Mouse (Mus musculus) cerebellum, adult 18-20 months (tissue): ENCODE data around the gene Nbeal2.

ENCODE experiments used
- DNase-seq, 2 experiments: peaks; one replicate each; pipeline ENCODE4 v3.0.0; 2021

The Nbeal2 gene

DNA sequence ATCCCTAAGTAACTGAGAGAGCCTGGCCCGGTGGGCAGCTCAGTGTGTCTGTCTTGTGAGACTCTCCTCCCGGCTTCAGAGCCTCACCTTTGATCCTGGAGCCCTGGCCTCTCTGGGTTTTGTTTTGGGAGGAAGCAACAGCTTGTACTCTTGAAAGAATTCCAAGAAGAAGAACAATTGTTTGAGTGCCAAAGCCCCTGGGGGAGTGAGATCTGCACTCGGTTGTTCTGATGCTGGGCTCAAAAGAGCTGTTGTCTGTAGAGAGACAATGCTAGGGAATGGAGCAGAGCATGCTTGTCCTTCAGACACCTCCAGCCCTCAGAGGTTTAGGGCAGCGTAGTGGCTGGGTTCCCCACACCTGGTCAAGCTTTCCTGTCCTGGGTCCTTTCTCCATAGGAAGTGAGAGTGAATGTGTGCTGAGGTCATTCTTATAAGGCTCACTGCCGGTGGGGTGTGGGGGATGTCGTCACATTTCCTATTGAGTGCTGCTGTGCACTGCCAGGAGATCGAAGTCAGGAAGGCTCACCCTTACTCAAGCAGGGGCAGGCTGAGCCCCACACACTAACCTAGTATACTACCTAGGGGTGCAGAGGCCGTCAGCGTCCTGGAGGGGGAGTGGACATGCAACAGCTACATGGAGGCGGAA lies 19.3 kb upstream of the Nbeal2 start:
- DNase-seq, result peak; percentile 49 to 53

DNA sequence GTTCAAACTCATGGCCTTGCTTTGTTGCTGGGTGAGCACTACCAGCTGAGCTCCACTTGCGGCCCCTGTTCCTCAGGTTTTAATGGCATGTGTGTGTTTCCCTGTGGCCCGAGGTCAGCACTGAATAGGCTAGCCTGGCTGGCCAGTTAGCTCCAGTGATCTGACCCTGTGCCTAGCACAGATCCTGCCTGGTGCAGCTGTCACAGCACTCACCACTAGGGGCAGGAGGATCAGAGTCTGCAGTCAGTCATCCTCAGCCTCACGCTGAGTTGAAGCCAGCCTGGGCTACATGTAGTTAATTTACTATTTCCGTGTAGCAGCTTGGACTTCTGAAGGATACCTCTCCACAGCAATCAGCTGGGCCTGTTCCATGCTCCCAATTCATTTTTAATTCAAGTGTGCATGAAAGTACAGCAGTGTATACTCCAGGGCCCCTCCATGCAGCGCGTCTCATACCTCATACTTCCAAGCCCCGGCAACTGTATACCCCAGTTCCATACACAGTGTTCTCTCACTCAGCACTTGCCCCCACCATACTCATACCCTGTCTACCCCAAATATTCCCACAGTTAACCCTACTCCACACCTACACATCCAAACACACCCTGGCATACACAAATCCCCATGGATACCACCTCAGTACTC lies 18.6 kb upstream of the Nbeal2 start:
- peak; percentile 73 to 79 for DNase-seq

DNA sequence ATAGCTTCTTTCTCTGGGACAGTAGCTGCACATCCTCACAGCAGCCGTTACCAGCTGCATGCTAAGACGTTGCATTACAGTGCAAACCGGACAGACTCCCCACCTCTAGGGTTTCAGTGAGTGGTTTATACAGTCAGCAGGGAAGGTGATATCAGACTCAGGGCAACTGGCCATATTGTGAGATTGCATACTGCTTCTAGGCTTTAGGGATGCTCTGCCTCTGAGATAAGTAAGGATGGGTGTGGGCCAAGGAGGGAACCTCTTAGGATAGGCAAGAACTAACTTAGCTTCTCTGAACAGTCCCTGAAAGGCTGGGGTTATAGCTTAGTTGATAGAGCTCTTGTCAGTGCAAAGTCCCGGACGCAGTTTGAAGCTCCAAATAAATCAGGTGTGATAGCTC lies 15.8 kb upstream of the Nbeal2 start:
- DNase-seq, result no peak

DNA sequence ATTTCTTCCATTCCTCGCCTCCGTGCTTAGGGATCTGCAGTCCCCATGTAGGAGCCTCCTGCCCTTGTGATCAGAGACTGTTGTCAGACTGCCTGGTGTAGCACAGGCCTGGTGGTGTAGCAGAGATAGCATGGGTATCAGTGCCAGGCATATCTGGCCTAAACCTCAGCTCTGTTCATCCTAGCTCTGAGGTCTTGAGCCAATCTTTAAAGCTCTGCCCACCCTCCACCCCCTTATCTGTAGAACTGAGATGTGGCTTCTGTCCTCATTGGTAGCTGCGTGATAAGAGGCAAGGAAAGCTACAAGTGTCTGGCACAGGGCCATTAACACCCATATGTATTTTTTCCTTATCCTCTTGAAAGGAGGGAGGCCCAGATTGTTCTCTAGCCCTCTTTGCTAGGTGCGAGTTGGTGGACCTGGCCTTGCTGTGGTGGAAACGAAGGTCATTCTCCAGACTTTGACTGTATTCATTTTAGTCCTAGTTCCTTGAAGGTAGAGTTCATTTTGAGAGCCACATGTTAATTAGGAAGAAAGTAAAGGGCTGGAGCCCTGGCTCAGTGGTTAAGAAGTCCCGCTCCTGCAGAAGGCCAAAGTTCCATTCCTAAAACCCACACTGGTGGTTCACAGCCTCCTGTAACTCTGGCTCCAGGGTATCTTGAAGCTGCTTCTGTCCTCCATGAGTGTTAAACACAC lies 14.8 kb upstream of the Nbeal2 start:
- DNase-seq, result no peak

DNA sequence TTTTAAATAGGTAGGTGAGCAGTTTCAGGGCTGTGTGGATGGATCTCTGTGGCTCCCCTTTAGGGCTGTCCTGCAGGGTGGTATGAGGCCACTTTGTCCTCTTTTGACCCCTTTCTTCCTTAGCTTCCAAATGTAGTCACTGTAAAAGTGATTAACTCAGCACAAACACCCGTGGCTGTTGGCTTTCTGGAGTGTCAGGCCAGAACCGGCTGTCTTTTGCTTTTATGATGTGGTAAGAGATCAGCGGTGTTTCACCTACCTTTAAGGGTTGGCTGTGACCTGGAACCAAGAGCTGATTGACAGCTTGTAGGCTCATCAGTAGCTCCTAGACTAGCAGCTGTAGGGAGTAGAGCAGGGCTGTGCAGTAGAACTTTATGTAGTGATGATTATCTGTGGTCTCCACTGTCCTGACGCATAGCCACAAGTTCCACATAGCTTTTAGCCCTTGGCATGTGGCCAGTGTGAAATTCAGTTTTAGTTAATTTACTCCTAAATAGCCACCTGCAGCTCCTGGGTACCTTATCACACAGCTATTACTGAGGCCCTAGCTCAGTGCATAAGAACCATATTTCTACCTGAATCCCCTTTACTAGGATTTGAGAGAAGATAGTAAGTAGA lies 13.4 kb upstream of the Nbeal2 start:
- no peak for DNase-seq

DNA sequence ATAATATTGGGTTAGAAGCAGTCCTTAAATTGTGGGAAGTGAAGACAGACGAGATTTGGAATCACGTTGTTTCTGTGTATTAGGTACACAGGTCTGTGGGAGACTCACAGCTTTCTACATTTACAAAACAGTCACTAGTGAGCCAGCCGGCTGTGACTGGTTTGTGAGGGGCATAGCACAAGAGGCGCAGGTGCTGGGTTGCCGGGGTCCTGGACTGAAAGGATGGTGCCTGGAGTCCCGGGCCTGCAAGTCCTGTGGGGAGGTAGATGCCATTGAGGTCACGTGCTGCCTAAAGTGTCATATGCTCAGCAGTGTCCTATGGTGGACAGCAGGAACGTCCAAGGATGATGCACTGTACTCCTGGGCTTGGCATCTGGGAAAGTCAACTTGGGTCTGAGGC lies 12.4 kb upstream of the Nbeal2 start:
- DNase-seq, result no peak

DNA sequence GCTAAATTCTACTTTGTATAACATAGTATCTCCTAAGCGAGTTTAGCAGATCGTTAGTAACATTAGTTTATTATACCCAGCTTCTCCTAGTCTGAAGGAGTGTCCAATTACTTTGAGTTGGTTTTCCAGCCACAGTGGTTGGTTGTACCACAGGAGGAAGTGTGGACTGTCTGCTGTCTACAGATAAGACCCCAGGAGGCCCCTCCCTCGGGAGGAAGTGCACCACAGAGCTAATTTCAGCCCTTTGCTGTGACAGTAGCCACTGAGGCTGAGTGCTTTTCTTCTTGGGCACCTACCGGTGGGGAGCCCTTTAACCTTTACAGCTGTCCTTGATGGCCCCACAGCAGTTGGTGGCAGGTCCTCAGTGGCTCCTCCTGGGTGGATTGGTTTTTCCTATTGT lies 12.0 kb upstream of the Nbeal2 start:
- no peak for DNase-seq

DNA sequence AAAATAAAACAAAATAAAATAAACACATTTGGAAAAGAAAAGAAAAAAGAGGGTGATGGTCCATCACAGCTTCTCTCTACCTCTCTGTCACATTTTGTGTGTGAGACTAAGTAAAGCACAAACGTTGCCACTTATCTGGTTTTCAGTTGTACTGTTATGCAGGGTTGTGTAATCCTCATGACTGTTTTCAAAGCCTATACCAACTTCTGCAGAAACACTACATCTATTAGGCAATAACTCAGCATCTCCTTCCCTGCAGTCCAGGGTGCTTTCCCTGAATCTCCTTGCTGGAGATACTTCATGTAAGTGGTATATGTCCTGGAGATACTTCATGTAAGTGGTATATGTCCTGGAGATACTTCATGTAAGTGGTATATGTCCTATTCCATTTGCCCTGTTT lies 8.9 kb upstream of the Nbeal2 start:
- DNase-seq, result no peak

DNA sequence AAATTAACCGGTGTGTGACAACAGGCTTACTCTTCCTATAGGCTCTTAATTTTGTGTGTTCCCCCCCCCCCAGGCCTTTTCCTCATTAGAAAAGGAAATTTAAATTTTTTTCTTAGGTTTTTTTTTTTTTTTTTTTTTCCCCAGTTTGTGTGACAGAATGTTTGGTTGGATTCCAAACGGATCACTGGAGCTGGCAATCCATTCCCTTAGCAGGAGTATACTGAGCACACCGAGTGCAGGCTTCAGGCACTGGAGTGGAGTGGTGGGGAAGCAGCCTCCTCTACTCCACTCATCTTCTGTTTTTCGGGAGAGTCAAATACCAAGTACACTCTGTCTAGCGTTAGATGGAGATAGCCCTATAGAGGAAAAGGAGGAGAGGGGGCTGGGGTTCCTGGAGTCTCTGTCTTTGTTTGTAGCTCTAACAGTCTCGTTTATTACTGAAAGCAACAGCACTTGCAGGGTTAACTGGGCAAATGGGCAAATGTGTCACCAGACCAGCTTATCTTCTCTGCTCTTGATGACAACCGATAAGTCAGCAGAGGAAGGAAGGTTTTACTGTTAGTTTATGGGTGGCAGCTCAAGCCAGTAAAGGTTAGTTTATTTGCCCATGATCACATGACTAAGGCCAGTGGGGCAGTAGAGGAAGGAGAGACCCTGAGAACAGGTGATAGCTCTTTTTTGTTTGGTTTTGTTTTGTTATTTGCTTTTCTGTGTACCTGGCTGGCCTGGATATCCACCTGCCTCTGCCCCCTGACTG lies 7.1 kb upstream of the Nbeal2 start:
- DNase-seq, result peak in 1 of 2 experiments; percentile 49

DNA sequence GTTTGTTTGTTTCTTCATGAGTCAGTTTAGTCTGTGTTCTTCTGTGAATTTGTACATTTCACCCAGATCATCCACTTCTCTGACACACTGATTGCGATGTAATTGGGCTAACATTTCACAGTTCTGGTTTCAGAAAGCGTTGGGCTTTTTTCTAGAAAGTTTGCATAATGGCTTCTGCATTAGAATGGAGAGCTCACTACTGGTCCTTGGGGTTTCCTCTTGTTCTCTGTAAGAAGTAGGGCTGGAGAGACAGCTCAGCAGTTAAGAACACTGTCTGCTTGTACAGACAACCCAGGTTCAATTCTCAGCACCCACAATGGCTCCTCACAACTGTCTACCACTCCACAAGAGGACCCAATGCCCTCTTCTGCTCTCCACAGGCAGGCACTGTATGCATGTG lies 6.2 kb upstream of the Nbeal2 start:
- no peak for DNase-seq

DNA sequence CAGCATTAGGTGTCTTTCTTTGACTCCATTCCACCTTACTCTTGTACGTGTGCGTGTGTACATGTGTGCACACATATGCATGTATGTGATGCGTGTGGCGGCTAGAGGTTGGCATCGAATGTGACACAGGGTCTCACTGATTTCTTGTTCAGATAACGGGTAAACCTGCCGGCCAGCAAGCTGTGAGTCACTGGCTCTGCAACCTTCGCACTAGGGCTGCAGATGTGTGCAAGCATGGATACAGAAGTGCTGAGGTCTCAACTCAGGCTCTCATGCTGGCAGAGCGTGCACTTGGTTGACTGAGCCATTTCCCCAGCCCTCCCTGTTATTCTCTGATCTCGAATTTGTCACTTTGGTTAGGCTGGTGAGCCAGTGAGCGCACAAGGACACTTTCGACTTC lies 5.6 kb upstream of the Nbeal2 start:
- DNase-seq, result no peak

DNA sequence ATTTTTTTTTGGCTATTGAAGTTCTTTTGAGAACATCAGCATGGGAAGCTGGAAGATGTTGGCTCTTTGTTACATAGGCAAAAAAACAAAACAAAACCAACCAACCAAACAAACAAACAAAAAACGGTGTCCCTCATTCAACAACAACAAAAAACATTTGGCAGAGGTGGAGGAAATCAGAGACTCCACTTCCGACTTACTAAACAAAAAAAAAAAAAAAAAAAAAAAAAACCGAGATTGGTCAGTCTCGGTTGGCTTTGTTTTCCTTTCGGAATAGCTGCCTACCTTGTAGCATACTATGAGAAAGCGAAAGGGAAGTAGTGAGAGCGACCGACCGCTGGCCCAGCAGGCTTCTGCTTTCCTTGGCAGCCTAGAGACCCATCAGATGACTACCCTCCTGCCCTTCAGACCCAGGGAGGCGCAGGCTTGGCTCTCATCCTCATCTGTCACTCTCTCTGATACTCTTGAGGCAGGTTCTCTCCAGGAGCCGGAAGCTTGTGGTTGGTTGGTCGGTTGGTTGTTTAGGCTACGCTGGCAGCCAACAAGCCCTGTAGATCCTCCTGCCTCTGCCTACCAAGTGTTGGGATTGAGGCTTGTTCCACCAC lies 3.6 kb upstream of the Nbeal2 start:
- DNase-seq, result peak in 1 of 2 experiments; percentile 46

DNA sequence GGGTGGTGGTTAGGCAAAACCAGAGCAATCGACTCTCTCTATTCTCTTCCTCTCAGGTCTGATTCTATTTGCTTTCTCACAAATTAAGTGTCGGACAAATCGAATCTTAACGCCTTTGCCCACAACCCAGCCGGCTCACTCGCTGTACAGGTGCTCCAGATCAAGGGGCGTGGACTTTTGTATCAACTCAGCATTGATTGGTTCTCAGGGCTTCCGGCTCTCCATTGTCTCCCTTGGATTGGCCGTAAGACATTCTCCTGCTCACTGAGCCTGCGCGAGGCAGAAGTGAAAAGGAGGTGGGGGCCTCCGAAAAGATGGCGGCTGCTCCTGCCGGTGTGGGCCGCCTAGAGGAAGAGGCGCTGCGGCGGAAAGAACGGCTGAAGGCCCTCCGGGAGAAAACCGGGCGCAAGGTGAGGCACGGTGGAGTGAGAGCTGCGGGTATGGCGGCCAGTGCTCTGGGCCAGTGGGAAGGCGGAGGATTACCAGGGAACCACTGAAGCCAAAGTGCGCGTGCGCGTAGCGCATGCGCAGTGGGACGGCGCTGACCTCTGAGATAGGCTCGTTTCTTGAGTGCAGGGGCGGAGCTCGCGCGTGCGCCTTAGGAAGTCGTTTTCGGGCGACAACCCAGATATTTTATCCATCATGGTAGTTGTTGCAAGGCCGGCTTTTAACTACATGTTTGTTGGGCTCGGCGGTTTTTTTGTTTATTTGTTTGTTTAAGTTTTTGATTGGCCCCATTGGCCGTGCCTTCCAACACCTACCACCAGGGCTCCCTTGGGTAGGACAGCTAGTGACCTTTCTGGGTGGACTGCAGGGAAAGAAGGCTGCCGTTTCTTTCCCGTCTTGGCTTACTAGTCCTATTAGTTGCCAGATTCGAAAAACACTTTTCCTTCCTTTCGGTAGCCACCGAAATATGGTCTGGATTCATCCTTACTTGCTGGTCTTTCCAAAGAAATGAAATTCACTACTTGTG lies 2.6 kb upstream of the Nbeal2 start, which contains the start of gene Ccdc12:
Gene Ccdc12 (plus strand): TSS at position 255 of the 973 bp plus-strand sequence.
- DNase-seq, result peak; percentile 96 to 98

DNA sequence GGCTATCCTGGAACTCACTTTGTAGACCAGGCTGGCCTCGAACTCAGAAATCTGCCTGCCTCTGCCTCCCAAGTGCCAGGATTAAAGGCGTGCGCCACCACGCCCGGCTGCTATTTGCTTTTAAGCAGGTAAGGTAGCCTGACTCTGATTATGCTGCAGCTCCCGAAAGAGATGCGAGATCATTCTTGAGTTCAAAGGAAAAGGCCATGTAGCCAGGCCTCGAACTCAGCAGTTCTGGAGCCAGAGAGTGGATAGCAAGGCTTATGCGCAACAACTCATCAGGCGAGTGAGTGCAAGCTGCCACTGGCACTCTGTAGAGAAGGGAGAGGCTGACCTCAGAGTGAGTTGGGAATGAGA lies 1.7 kb upstream of the Nbeal2 start:
- DNase-seq, result no peak

DNA sequence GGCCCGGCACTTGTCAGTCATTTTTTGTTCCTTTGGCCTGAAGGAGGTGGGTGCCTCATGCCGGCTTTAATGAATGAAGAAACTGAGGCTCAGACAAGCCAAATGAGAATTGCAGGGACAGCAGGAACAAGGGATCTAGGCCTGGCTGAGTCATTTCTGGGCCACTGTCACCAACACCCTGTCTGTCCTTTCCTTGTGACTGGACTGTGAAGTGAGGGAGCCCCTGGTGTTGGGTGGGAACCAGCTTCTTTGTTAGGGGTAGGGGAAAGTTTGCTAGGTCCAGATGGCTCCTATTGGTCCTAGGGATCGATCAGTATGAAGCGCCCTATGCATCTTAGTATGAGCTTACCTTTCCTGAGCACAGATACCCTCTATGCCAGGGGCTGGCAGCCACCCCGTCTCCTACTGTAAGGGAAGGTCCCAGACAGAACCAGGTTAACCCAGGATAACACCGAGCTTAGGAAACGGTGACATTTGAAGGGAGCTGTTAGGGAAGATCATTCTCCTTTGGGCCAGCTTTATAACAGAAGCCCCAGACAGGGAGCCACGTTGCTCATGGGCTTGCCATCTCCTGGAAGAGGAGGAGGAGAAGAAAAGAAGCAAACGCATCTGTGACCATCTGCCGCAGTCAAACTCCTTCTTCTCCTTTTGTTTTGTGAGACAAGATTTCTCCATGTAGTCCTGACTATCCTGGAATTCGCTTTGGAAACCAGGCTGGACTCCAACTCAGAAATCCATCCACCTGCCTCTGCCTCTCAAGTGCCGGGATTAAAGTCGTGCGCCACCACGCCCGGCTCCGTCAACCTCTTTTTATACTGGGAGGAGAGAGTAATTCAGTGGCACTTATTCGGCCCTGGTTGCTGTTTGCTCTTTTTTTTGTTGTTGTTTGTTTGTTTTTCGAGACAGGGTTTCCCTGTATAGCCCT lies 1.0 kb upstream of the Nbeal2 start:
- DNase-seq, result no peak

DNA sequence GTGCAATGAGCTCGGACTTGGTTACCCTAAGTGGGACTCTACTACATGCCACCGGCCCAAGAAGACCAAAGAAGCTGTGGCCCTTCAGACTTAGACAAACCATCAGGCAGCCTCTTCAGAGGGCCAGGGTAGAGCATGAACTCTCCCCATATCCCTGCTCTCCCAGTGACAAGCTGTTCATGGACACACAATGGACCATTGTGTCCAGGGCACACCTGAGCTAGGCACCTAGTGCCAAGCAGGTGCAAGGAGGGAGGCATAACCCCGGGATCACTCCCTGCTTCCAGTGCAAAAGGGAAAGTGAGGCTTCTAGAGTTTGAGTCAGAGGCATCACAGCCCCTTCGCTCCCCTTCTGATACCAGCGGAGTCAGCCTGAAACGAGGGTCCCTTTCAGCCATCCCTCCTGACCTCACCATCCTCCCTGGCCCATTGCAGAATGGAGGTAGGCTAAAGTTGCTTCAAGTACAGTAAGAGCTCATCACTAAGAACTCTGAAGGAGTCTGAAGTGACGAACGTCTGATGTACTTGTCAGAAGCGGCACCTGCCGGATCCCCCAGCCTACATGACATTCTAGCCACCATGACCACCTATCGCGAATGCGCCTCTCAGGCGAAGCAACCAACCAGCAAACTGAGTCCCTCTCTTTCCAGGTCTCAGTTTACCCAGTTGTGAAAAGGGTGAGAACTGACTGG lies 852 bp downstream of the Nbeal2 start:
- DNase-seq, result no peak

DNA sequence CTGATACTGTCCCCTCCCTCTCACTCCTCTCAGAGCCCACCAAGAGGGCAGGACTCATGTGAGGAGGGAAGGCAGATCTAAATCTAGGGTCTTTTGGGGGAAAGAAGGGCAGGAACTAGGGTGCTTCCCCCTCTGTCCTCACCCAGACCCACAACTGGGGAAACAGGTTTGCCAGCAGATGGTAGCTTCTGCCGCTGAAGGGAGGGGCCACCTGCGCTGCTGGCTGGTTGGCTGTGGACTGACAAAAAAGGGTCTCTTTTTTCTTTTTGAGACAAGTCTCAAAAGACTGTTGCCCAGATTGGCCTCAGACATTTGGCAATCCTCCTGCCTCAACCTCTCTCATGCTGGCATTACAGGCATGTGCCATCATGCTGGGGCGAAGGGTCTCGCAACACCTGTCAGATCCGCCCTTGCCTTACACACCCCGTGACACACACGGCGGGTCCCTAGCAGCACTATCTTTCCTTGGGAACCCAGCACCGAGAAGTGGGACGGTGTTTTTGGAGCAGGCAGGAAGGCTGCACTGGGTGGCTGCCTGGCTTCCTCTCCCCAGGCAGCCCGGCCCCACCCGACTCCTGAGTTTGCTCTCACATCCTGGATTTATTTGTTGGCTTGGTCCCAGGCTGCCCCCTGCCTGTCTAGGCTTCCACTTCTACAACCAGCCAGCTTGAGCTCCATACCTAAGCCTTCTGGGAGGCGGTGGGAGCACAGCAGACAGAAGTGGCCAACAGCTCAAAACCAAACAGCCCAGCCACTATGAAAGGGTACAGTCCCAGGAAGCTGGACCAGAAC lies 1.8 kb downstream of the Nbeal2 start:
- DNase-seq, result no peak

DNA sequence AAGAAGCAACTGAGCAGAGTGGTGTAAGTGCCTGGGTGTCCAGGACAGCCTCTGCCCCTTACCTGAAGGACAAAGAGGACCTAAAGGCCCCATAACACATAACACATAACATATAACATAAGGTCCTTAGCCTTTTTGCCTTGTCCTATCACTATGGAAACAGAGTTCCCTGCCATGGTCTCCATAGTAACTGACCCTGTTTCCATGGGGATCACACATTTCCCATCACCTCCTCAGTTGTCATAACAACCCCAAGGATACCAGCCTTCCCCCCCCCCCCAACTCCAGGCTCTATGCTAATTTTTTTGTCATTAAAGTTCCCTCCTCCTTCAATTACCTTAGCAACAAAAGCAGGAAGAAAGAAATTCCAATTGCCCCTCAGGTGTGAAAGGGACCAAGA lies 4.2 kb downstream of the Nbeal2 start:
- DNase-seq, result no peak

DNA sequence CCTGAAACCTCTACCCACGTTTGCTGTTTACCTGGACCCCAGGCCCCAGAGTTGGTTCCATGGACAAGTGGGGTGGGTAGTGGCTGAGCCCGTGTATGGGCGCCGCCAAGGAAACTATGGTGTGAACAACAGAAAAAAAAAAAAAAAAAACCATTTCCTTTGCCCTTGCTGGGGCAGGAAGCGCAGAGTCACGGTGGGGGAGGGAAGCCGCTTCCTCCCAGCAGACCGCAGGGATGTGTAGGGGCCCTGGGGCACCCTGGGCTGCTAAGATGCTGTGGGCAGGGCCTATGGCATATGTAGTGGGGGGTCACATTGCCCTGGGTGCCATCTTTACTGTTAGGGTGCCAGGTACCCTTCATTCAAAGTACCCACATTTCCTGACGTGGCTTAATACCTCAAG lies 8.7 kb downstream of the Nbeal2 start:
- DNase-seq, result no peak
